Mouse (Mus musculus) lung, postnatal 0 days (tissue): ENCODE results near the gene Gtf2i. TPM values are rescaled to one million over a fixed set of nuclear protein-coding genes. Genes with fewer than 3 reads are reported as not detected.
"Not testable (repeated sequence)": the region's sequence is repeated elsewhere in the genome, so short reads cannot be mapped to it uniquely, and the experiment has no call there.

Experiments
- ATAC-seq: fragments of 200-750 bp; cut with Nextera tagmentation; 2 replicates; pipeline ENCODE4 v1.8.0; 2017; ENCODE audit warnings: moderate library complexity
- DNase-seq: peaks from one replicate; pipeline ENCODE4 v3.0.0-alpha.2; 2016; ENCODE audit warnings: low spot score
- H3K27ac ChIP-seq: fragments of 300-500 bp; sonication (generic); 2 replicates; pipeline ENCODE4 v1.5.1; 2014; ENCODE audit warnings: antibody characterized with exemption, mild to moderate bottlenecking, low read length, mixed read lengths
- H3K27me3 ChIP-seq: fragments of 300-500 bp; sonication (generic); replicated peaks from 2 replicates; pipeline ENCODE4 v1.6.1; 2014; ENCODE audit warnings: low read length, mixed read lengths; ENCODE audit not compliant: insufficient read depth
- H3K36me3 ChIP-seq: fragments of 300-500 bp; sonication (generic); 2 replicates; pipeline ENCODE4 v1.6.1; 2014; ENCODE audit warnings: low read length, mixed read lengths; ENCODE audit not compliant: insufficient read depth
- H3K4me1 ChIP-seq: fragments of 300-500 bp; sonication (generic); 2 replicates; pipeline ENCODE4 v1.6.1; 2014; ENCODE audit warnings: antibody characterized with exemption, low read depth, low read length, mixed read lengths; ENCODE audit not compliant: insufficient read depth
- H3K4me2 ChIP-seq: fragments of 300-500 bp; sonication (generic); replicated peaks from 2 replicates; pipeline ENCODE4 v1.6.1; 2014; ENCODE audit warnings: low read depth, mild to moderate bottlenecking, low read length, moderate library complexity, mixed read lengths
- H3K4me3 ChIP-seq: fragments of 300-500 bp; sonication (generic); 2 replicates; pipeline ENCODE4 v1.5.1; 2014; ENCODE audit warnings: low read depth, low read length
- H3K9ac ChIP-seq: fragments of 300-500 bp; sonication (generic); replicated peaks from 2 replicates; pipeline ENCODE4 v1.6.1; 2014; ENCODE audit warnings: low read depth, mild to moderate bottlenecking
- H3K9me3 ChIP-seq: fragments of 300-500 bp; sonication (generic); 2 replicates; pipeline ENCODE4 v1.6.1; 2016; ENCODE audit warnings: low read length, mixed read lengths
- CTCF ChIP-seq: IDR thresholded peaks from 2 replicates; pipeline ENCODE4 v1.5.1; 2016; ENCODE audit warnings: antibody characterized with exemption, mild to moderate bottlenecking
- EP300 ChIP-seq: IDR thresholded peaks from 2 replicates; pipeline ENCODE4 v1.6.1; 2016; ENCODE audit warnings: antibody characterized with exemption, mild to moderate bottlenecking, control low read depth
- WGBS: fragments of 180-500 bp; shearing (Covaris S2); extraction: QIAGEN DNeasy Blood & Tissue Kit; methylation state at CpG from one replicate; pipeline ENCODE4 v1.1.7; 2014; 5-methylcytosine and 5-hydroxymethylcytosine counted together
- polyA plus RNA-seq: library from polyadenylated mRNA; unstranded; fragments of >200 nt; fragmentation: Nextera tagmentation; extraction: Ambion mirVana; gene quantifications from 2 replicates; pipeline ENCODE4 v1.2.1, GENCODE M21; 2015

Gtf2i gene
- polyA plus RNA-seq, 1 experiment from 2014 or later: 84.9 TPM

- 24% methylated on average over 6 of the region's 6 CpGs for WGBS
- no peak; the same call in 1 of the 2 replicates for ATAC-seq
Measured at GRCm38 (mm10) chr5:134340101-134340522, 25.6 kb upstream of the Gtf2i start.

GRCm38 (mm10) chr5:134337012-134337411 is 22.5 kb upstream of the Gtf2i start:
- H3K4me3 ChIP-seq, ATAC-seq, H3K27ac ChIP-seq, H3K9me3 ChIP-seq, H3K36me3 ChIP-seq, H3K4me1 ChIP-seq, DNase-seq, H3K9ac ChIP-seq, H3K4me2 ChIP-seq, H3K27me3 ChIP-seq: not testable (repeated sequence)
- 52% methylated on average over 2 of the region's 2 CpGs for WGBS

More at GRCm38 (mm10) chr5:134340101-134340522, 25.6 kb upstream of the Gtf2i start:
- no peak overlapping the region for H3K4me3 ChIP-seq
- H3K27me3 ChIP-seq: no peaks in the 10 kb centered on the region
- H3K36me3 ChIP-seq: no peaks in the 10 kb centered on the region
- no peaks in the 10 kb centered on the region for H3K4me1 ChIP-seq
- no peak overlapping the region for H3K27ac ChIP-seq
- DNase-seq: no peak
- TF ChIP-seq EP300: no peak
- no peak for TF ChIP-seq CTCF
- H3K9me3 ChIP-seq: no peaks in the 10 kb centered on the region
- no peak overlapping the region for H3K9ac ChIP-seq
- H3K4me2 ChIP-seq: no peak overlapping the region

- Histone ChIP-seq H3K36me3 (no peaks in the 10 kb centered on the region), H3K4me1 (no peaks in the 10 kb centered on the region), H3K9ac (no peak overlapping the region), H3K27ac (no peak overlapping the region), H3K9me3 (no peaks in the 10 kb centered on the region), H3K4me3 (no peak overlapping the region), H3K4me2 (no peak overlapping the region), H3K27me3 (no peaks in the 10 kb centered on the region)
- WGBS: 50% methylated on average over 8 of the region's 8 CpGs
- TF ChIP-seq CTCF (no peak), EP300 (no peak)
- DNase-seq (no peak), ATAC-seq (peak; percentile 43)
Measured at GRCm38 (mm10) chr5:134332743-134333142, 18.2 kb upstream of the Gtf2i start.

- H3K4me1 ChIP-seq: no peaks in the 10 kb centered on the region
- DNase-seq (peak; percentile 43), ATAC-seq (no peak)
- H3K27ac ChIP-seq: no peak overlapping the region
- TF ChIP-seq EP300 (no peak), CTCF (no peak)
- H3K36me3 ChIP-seq: no peaks in the 10 kb centered on the region
- no peak overlapping the region for H3K4me3 ChIP-seq
- H3K9ac ChIP-seq: no peak overlapping the region
- H3K9me3 ChIP-seq: no peaks in the 10 kb centered on the region
- WGBS: 87% methylated on average over 2 of the region's 2 CpGs
- H3K27me3 ChIP-seq: no peaks in the 10 kb centered on the region
- no peak overlapping the region for H3K4me2 ChIP-seq
Measured at GRCm38 (mm10) chr5:134330082-134330481, 15.5 kb upstream of the Gtf2i start.

- no peak for TF ChIP-seq EP300
- TF ChIP-seq CTCF: no peak
- no peak overlapping the region for H3K4me3 ChIP-seq
- H3K27me3 ChIP-seq: no peaks in the 10 kb centered on the region
- no peaks in the 10 kb centered on the region for H3K36me3 ChIP-seq
- H3K9ac ChIP-seq: no peak overlapping the region
- H3K27ac ChIP-seq: no peak overlapping the region
- H3K9me3 ChIP-seq: no peaks in the 10 kb centered on the region
- DNase-seq: no peak
- 60% methylated on average over 4 of the region's 4 CpGs for WGBS
- H3K4me2 ChIP-seq: no peak overlapping the region
- no peaks in the 10 kb centered on the region for H3K4me1 ChIP-seq
- no peak for ATAC-seq
Measured at GRCm38 (mm10) chr5:134329311-134329710, 14.8 kb upstream of the Gtf2i start.

GRCm38 (mm10) chr5:134328482-134329001 is 14.0 kb upstream of the Gtf2i start:
- no peak overlapping the region for H3K4me3 ChIP-seq
- no peak overlapping the region for H3K27ac ChIP-seq
- no peaks in the 10 kb centered on the region for H3K27me3 ChIP-seq
- TF ChIP-seq CTCF (no peak), EP300 (no peak)
- DNase-seq: no peak
- no peak overlapping the region for H3K4me2 ChIP-seq
- H3K9ac ChIP-seq: no peak overlapping the region
- H3K4me1 ChIP-seq: no peaks in the 10 kb centered on the region
- no peaks in the 10 kb centered on the region for H3K36me3 ChIP-seq
- 66% methylated on average over 6 of the region's 6 CpGs for WGBS
- H3K9me3 ChIP-seq: no peaks in the 10 kb centered on the region
- ATAC-seq: no peak
